Mouse (Mus musculus) limb, embryonic 14.5 days (tissue): ENCODE measurements around the gene Amn1. TPM values are rescaled to one million over a fixed set of nuclear protein-coding genes. Genes with fewer than 3 reads are reported as not detected.
"Not testable (repeated sequence)": the region's sequence is repeated elsewhere in the genome, so short reads cannot be mapped to it uniquely, and the experiment has no call there.

Experiments
- ATAC-seq: fragments of 200-750 bp; cut with Nextera tagmentation; 2 replicates; pipeline ENCODE4 v1.8.0; 2017; ENCODE audit warnings: low read depth, moderate number of reproducible peaks, moderate TSS enrichment; ENCODE audit not compliant: low FRiP score
- DNase-seq: peaks from one replicate; pipeline ENCODE4 v3.0.0-alpha.2; 2015; ENCODE audit warnings: low spot score
- H3K27ac ChIP-seq: fragments of 300-500 bp; sonication (generic); replicated peaks from 2 replicates; pipeline ENCODE4 v1.5.1; 2014; ENCODE audit warnings: low read depth, mild to moderate bottlenecking, low read length, moderate library complexity, mixed read lengths
- H3K27me3 ChIP-seq: fragments of 300-500 bp; sonication (generic); 2 replicates; pipeline ENCODE4 v1.6.1; 2014; ENCODE audit warnings: low read length, mixed read lengths; ENCODE audit not compliant: control insufficient read depth, insufficient read depth
- H3K36me3 ChIP-seq: fragments of 300-500 bp; sonication (generic); 2 replicates; pipeline ENCODE4 v1.6.1; 2014; ENCODE audit warnings: mild to moderate bottlenecking, low read length, moderate library complexity, mixed read lengths; ENCODE audit not compliant: control insufficient read depth, insufficient read depth
- H3K4me1 ChIP-seq: fragments of 300-500 bp; sonication (generic); 2 replicates; pipeline ENCODE4 v1.6.1; 2014; ENCODE audit warnings: antibody characterized with exemption, low read length, mixed read lengths; ENCODE audit not compliant: control insufficient read depth, insufficient read depth
- H3K4me2 ChIP-seq: fragments of 300-500 bp; sonication (generic); replicated peaks from 2 replicates; pipeline ENCODE4 v1.6.1; 2014; ENCODE audit warnings: low read depth, mild to moderate bottlenecking, low read length, moderate library complexity; ENCODE audit not compliant: severe bottlenecking
- H3K4me3 ChIP-seq: fragments of 300-500 bp; sonication (generic); replicated peaks from 2 replicates; pipeline ENCODE4 v1.5.1; 2014; ENCODE audit warnings: low read length
- H3K9ac ChIP-seq: fragments of 300-500 bp; sonication (generic); 2 replicates; pipeline ENCODE4 v1.6.1; 2014; ENCODE audit warnings: mild to moderate bottlenecking, low read depth, low read length, moderate library complexity; ENCODE audit not compliant: severe bottlenecking
- H3K9me3 ChIP-seq: fragments of 300-500 bp; sonication (generic); 2 replicates; pipeline ENCODE4 v1.6.1; 2016; ENCODE audit warnings: low read length; ENCODE audit not compliant: control insufficient read depth
- POLR2A ChIP-seq: fragments of 200-500 bp; IDR thresholded peaks from 2 replicates; pipeline ENCODE4 v1.8.0; 2012; ENCODE audit warnings: inconsistent platforms, mild to moderate bottlenecking, moderate library complexity, borderline replicate concordance; ENCODE audit not compliant: insufficient read depth, insufficient read length; ENCODE audit errors: extremely low read depth
- WGBS: fragments of 180-500 bp; shearing (Covaris S2); extraction: QIAGEN DNeasy Blood & Tissue Kit; methylation state at CpG from one replicate; pipeline ENCODE4 v1.1.7; 2014; 5-methylcytosine and 5-hydroxymethylcytosine counted together
- polyA plus RNA-seq, 2 experiments: library from polyadenylated mRNA; depleted of rRNA in 1 of 2; stranded (reverse) in 1 of 2; unstranded in 1 of 2; fragments of >200 nt; fragmentation: Nextera tagmentation in 1 of 2; extraction: Ambion mirVana in 1 of 2; gene quantifications; 2 replicates each; pipeline versions ENCODE4 v1.2.1 to v1.2.3; 2012 to 2014

Gene Amn1
- polyA plus RNA-seq, 2 experiments: 22.2 to 31.1 TPM

DNA sequence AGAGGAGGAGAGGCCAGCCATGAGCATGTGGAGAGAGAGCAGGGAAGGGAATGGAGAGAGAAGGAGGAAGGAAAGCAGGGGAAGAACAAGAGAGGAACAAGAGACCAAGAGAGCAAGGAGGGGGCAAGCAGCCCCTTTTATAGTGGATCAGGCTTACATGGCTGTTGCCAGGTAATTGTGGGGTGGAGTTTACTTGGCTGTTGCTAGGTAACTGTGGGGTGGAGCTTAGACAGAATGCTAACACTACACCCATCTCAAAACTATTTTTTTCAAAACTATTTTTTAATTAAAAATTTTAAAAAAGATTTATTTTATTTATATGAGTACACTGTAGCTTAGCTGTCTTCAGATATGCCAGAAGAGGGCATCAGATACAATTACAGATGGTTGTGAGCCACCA is 10.1 kb upstream of the Amn1 start:
- no peak overlapping the region for H3K4me3 ChIP-seq
- no peak for DNase-seq
- H3K27ac ChIP-seq: no peak overlapping the region
- no peak for TF ChIP-seq POLR2A
- no peaks in the 10 kb centered on the region for H3K9me3 ChIP-seq
- no peak for ATAC-seq
- no peaks in the 10 kb centered on the region for H3K4me1 ChIP-seq
- no peaks in the 10 kb centered on the region for H3K36me3 ChIP-seq
- no peaks in the 10 kb centered on the region for H3K27me3 ChIP-seq
- H3K4me2 ChIP-seq: no peak overlapping the region
- H3K9ac ChIP-seq: no peak overlapping the region

DNA sequence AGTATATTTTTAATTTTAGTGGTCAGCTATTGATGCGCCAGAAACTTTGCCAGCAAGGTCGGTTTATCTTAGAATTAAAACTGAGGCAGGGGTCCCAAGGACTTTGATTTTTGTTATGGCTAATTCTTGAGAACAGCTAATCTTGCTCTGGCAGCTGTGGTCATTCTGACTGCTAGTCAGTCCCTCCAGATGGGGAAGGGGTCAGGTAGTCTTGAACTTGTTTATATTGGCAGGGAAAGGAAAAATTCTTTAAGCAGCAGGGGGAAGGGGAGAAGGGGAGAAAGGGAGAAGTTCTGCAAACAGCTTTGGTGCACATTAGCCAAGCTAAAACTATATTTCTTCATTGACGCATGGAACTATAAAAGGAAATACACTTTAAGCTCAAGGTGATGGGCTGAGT is 8.6 kb upstream of the Amn1 start:
- 76% methylated on average over 3 of the region's 3 CpGs for whole genome bisulfite sequencing
- ATAC-seq (no peak), DNase-seq (peak; percentile 4)
- H3K4me1 ChIP-seq: no peaks in the 10 kb centered on the region
- no peak overlapping the region for H3K4me2 ChIP-seq
- no peak overlapping the region for H3K4me3 ChIP-seq
- H3K36me3 ChIP-seq: no peaks in the 10 kb centered on the region
- no peak overlapping the region for H3K9ac ChIP-seq
- TF ChIP-seq POLR2A: no peak
- no peaks in the 10 kb centered on the region for H3K9me3 ChIP-seq
- no peak overlapping the region for H3K27ac ChIP-seq
- H3K27me3 ChIP-seq: no peaks in the 10 kb centered on the region

DNA sequence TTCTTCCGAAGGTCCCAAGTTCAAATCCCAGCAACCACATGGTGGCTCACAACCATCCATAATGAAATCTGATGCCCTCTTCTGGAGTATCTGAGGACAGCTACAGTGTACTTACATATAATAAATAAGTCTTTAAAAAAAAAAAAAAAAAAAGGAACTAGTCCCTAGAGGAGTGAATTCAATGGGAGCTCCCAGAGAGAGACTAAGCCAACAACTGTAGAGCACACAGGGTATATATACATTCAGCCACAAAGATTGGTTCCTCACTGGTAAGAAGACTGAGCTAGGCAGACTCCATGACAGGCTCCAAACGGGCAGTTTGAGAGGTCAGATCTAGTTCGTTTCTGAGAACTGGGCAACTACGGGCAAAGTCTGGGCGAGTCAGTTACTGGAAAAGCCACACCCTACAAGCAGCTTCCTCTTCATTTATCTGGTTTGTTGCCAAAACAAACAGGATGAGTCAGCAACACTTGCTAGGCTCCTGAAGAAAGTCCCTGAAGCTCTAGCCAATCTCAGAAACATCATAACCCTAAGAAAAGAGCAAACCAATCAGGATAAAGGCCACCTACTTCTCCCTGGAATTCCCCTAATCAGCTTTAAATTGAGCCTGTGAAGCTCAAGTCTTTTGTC is 4.9 kb upstream of the Amn1 start:
- H3K36me3 ChIP-seq: no peaks in the 10 kb centered on the region
- no peaks in the 10 kb centered on the region for H3K27me3 ChIP-seq
- H3K4me1 ChIP-seq: peaks cover 3% of the 10 kb centered on the region; the same call in 1 of the 2 replicates
- TF ChIP-seq POLR2A: no peak
- 85% methylated on average over 5 of the region's 5 CpGs for WGBS
- peak; percentile 20 for DNase-seq
- H3K4me2 ChIP-seq: no peak overlapping the region
- H3K9me3 ChIP-seq: no peaks in the 10 kb centered on the region
- H3K27ac ChIP-seq: no peak overlapping the region
- no peak overlapping the region for H3K9ac ChIP-seq
- no peak for ATAC-seq
- no peak overlapping the region for H3K4me3 ChIP-seq

DNA sequence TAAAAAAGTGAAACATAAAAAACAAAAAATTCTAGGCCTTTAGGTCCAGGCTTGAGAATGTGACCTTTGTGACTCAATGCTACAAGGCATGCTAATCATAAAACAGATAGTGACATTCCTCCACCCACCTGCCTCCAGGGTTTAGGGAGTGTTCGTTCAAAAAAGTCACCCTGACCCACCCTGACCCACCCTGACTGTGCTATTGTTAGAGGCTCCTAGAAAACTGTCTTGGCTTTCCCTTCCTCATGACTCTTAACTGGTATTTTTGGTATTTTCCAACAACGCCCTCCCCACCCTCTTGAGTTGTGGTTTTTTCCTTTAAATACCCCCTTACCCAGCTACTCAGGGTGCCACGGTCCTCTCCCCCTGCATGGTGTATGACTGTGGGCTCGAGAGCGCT is 3.4 kb upstream of the Amn1 start:
- H3K4me3 ChIP-seq, H3K9me3 ChIP-seq, H3K4me2 ChIP-seq, DNase-seq, H3K27ac ChIP-seq, H3K36me3 ChIP-seq, H3K27me3 ChIP-seq, ATAC-seq, H3K9ac ChIP-seq: not testable (repeated sequence)
- WGBS: 86% methylated on average over 5 of the region's 5 CpGs
- peaks cover 10% of the 10 kb centered on the region for H3K4me1 ChIP-seq

DNA sequence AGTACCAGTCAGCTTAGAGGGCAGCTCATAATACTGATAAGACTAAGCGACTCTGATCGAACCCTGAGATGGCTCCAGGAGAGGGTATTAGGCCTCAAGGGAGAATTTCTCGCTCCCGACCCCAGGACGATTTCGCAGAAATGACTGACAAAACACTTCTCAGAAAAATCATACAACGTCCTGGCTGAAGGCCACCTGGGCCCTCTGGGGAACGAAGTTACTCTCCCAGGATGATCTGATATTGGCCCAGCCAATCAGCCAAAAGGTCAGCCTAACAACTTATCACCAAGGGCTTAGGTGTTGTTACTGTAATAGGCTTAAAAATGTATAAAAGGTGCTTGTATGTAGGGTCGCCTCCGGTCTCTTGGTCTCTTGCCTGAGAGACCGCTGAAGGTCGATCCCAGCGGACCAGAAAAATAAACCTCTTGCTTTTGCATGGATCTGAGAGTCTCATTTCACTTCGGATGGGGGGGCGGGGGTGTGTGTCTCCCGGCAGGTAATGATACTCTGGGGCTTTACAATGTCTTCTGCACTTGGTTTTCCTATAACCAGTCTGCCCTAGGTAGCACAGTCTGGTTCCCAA is 919 bp upstream of the Amn1 start:
- Histone ChIP-seq H3K27ac (no peak overlapping the region), H3K36me3 (no peaks in the 10 kb centered on the region), H3K9me3 (no peaks in the 10 kb centered on the region), H3K4me1 (peaks cover 12% of the 10 kb centered on the region), H3K4me3 (peak overlapping the region; percentile 82; the same call in 1 of the 2 replicates), H3K27me3 (no peaks in the 10 kb centered on the region), H3K9ac (no peak overlapping the region), H3K4me2 (no peak overlapping the region)
- no peak for TF ChIP-seq POLR2A
- ATAC-seq (no peak), DNase-seq (no peak)
- 93% methylated on average over 16 of the region's 16 CpGs for WGBS
